Mouse (Mus musculus) spleen, postnatal 14 days (tissue): ENCODE measurements around the gene Eif2b2.

ENCODE experiments used
- DNase-seq, 2 experiments: peaks; one replicate each; pipeline ENCODE4 v3.0.0; 2021 to 2022; ENCODE audit warnings: low spot score in 2 of 2

The Eif2b2 gene

GRCm38 (mm10) chr12:85219236-85219904 is at the start of gene Eif2b2:
Gene Eif2b2 (plus strand): TSS chr12:85219481.
- DNase-seq = peak; percentile 86 to 90

GRCm38 (mm10) chr12:85169877-85170276 is 49.4 kb upstream of the Eif2b2 start:
- DNase-seq = no peak

GRCm38 (mm10) chr12:85170284-85170947 is 48.9 kb upstream of the Eif2b2 start:
- DNase-seq = no peak

GRCm38 (mm10) chr12:85170948-85171307 is 48.4 kb upstream of the Eif2b2 start:
- no peak for DNase-seq

GRCm38 (mm10) chr12:85174016-85174415 is 45.3 kb upstream of the Eif2b2 start:
- no peak for DNase-seq

- DNase-seq = no peak
These were observed 44.1 kb upstream of the Eif2b2 start for GRCm38 (mm10) chr12:85175087-85175675.

- no peak for DNase-seq
These were observed 43.1 kb upstream of the Eif2b2 start for GRCm38 (mm10) chr12:85175926-85176845.

GRCm38 (mm10) chr12:85176846-85177523 is 42.3 kb upstream of the Eif2b2 start:
- peak in 1 of 2 experiments; percentile 20 for DNase-seq

- DNase-seq = no peak
These were observed 41.5 kb upstream of the Eif2b2 start, which contains the start of gene Pgf for GRCm38 (mm10) chr12:85177740-85178239. Gene Pgf (minus strand): TSS chr12:85177790.

- DNase-seq = no peak
These were observed 41.0 kb upstream of the Eif2b2 start for GRCm38 (mm10) chr12:85178294-85178693.

- DNase-seq = no peak
These were observed 37.6 kb upstream of the Eif2b2 start for GRCm38 (mm10) chr12:85181475-85182344.

- DNase-seq = no peak
These were observed 37.0 kb upstream of the Eif2b2 start for GRCm38 (mm10) chr12:85182345-85182643.

- DNase-seq = no peak
These were observed 36.4 kb upstream of the Eif2b2 start for GRCm38 (mm10) chr12:85182898-85183297.

- no peak for DNase-seq
These were observed 35.2 kb upstream of the Eif2b2 start for GRCm38 (mm10) chr12:85184118-85184517.

- no peak for DNase-seq
These were observed 33.5 kb upstream of the Eif2b2 start for GRCm38 (mm10) chr12:85185810-85186209.

GRCm38 (mm10) chr12:85186361-85186760 is 32.9 kb upstream of the Eif2b2 start:
- DNase-seq = no peak

GRCm38 (mm10) chr12:85190290-85190689 is 29.0 kb upstream of the Eif2b2 start:
- DNase-seq = no peak

- DNase-seq = no peak
These were observed 26.7 kb upstream of the Eif2b2 start for GRCm38 (mm10) chr12:85192461-85193108.

- no peak for DNase-seq
These were observed 26.1 kb upstream of the Eif2b2 start for GRCm38 (mm10) chr12:85193146-85193545.
